In the genomic region with DNA sequence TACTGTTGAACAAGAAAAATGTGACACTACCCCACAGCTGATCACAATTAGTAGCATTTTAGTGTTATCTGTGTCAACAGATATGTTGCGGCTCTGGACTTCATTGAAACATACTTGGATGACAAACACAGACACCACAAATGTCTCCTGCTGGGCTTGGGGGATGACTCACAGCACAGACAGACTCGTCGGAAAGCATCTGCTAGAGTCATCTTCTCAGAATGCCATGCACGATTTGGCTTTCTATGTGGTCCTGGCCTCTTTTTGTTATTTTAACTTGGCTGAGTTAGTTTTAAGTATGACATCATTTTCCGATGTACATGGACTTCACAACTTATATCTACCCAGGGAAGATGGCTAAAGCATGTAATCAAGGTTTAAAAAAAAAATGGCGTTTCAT, we compare ENCODE assay signal across 15 mouse cellular contexts. TPM values are rescaled to one million over a fixed set of nuclear protein-coding genes. Genes with fewer than 3 reads are reported as not detected.
DNase-seq lines count a peak whose midpoint lies in the region; ATAC-seq and TF ChIP-seq lines count a peak whose summit lies in the region.
"Had no signal": no experiment of that assay in that cellular context is flagged by ENCODE, and none has a peak within 500 bp of the region (broad histone marks: within the 10 kb centered on the region; RNA-seq: fewer than 3 reads in every experiment).

No protein-coding gene starts in this region.

- no peak overlapping the region for H3K4me2 ChIP-seq in midbrain, postnatal 0 days (ENCODE audit: low read depth, low read length, poor library complexity, severe bottlenecking)
- H3K4me2 ChIP-seq: heart, embryonic 15.5 days; limb, embryonic 13.5 days; neural tube, embryonic 13.5 days had no signal

- peak; percentile 86 for ATAC-seq in frontal cortex, adult (ENCODE audit: low TSS enrichment)
- ATAC-seq in midbrain, postnatal 0 days (ENCODE audit: low FRiP score): no peak

- no peak overlapping the region for H3K9ac ChIP-seq in midbrain, postnatal 0 days (replicated peaks; ENCODE audit: low read length, poor library complexity, severe bottlenecking)
- H3K9ac ChIP-seq: heart, embryonic 15.5 days; limb, embryonic 13.5 days; liver, embryonic 14.5 days; neural tube, embryonic 13.5 days had no signal

- no peaks in the 10 kb centered on the region; the same call in 1 of the 2 replicates for H3K27me3 ChIP-seq in midbrain, postnatal 0 days (ENCODE audit: insufficient read depth, low read length)
- H3K27me3 ChIP-seq in midbrain, embryonic 10.5 days (ENCODE audit: low read depth, poor library complexity, severe bottlenecking): peaks cover 12% of the 10 kb centered on the region; the same call in 1 of the 2 replicates
- H3K27me3 ChIP-seq: heart, embryonic 15.5 days; limb, embryonic 13.5 days; neural tube, embryonic 13.5 days had no signal

- no peak overlapping the region for H3K27ac ChIP-seq in midbrain, postnatal 0 days (ENCODE audit: low read depth, low read length)
- no peak overlapping the region for H3K27ac ChIP-seq in midbrain, embryonic 10.5 days (replicated peaks)
- H3K27ac ChIP-seq: heart, embryonic 15.5 days; limb, embryonic 13.5 days; liver, embryonic 14.5 days; neural tube, embryonic 13.5 days had no signal

- no peaks in the 10 kb centered on the region for H3K9me3 ChIP-seq in midbrain, postnatal 0 days (ENCODE audit: low read length)
- no peaks in the 10 kb centered on the region for H3K9me3 ChIP-seq in midbrain, embryonic 10.5 days (replicated peaks)
- H3K9me3 ChIP-seq: heart, embryonic 15.5 days; limb, embryonic 13.5 days; megakaryocyte, embryonic 14.5 days; neural tube, embryonic 13.5 days had no signal

- 0 out of 2 replicates have a peak, but pooled peaks cover under 1% of the 10 kb centered on the region for H3K4me1 ChIP-seq in midbrain, postnatal 0 days (ENCODE audit: insufficient read depth, low read length)
- H3K4me1 ChIP-seq in midbrain, embryonic 10.5 days: peaks cover 12% of the 10 kb centered on the region

- TF ChIP-seq CTCF in midbrain, postnatal 0 days (IDR thresholded peaks at IDR 0.05): no peak

- H3K4me3 ChIP-seq in midbrain, postnatal 0 days (ENCODE audit: low read depth, low read length): no peak overlapping the region
- no peak overlapping the region for H3K4me3 ChIP-seq in midbrain, embryonic 10.5 days
- H3K4me3 ChIP-seq: heart, embryonic 15.5 days; limb, embryonic 13.5 days; megakaryocyte, embryonic 14.5 days; neural tube, embryonic 13.5 days had no signal

- 82% methylated on average over 6 of the region's 6 CpGs for WGBS in midbrain, postnatal 0 days
- 85% methylated on average over 6 of the region's 6 CpGs for WGBS in midbrain, embryonic 10.5 days

- DNase-seq in adrenal gland, adult (ENCODE audit: inconsistent age in 2 of 2, low spot score in 1 of 2): peak; percentile 51 to 70
- DNase-seq in adrenal gland, postnatal 4 days (ENCODE audit: low spot score in 2 of 2): no peak
- no peak for DNase-seq in frontal cortex, postnatal 14 days (ENCODE audit: low spot score in 2 of 2)
- peak; percentile 33 for DNase-seq in midbrain, postnatal 0 days (ENCODE audit: low spot score)
- no peak for DNase-seq in midbrain, embryonic 10.5 days (ENCODE audit: low spot score)
- DNase-seq in mesoderm, embryonic 11.5 days (ENCODE audit: low read depth, low spot score): peak; percentile 61
- no peak for DNase-seq in lung, postnatal 10 days
- DNase-seq: kidney, postnatal 25 days; right cerebral cortex, postnatal 4 days had no signal

- no peaks in the 10 kb centered on the region for H3K36me3 ChIP-seq in midbrain, postnatal 0 days (ENCODE audit: insufficient read depth, low read length)
- H3K36me3 ChIP-seq in midbrain, embryonic 10.5 days: no peaks in the 10 kb centered on the region
- H3K36me3 ChIP-seq: heart, embryonic 15.5 days; limb, embryonic 13.5 days; neural tube, embryonic 13.5 days had no signal

RNA-seq across cellular contexts. Expression of gene Plod2, which starts 4.3 kb away (rescaled TPM):
- 100 to 1,000 TPM; 149 to 167 TPM for total RNA-seq in adrenal gland, postnatal 4 days (2021)
- total RNA-seq in midbrain, postnatal 0 days (2014; rRNA removed): 13.4 and 15.2 TPM in 2 replicates
- 5.3 and 6.3 TPM in 2 replicates for polyA plus RNA-seq in midbrain, postnatal 0 days (2015; fragmentation: Nextera tagmentation; extraction: Ambion mirVana)
- 23.3 and 25.6 TPM in 2 replicates for polyA plus RNA-seq in midbrain, embryonic 10.5 days (2016; fragmentation: Nextera tagmentation; extraction: Ambion mirVana)

Comparison
In these comparisons a context has a peak if more than half of its experiments do, and no peak if none do; other contexts are left out.
1. DNase-seq: peak in adrenal gland, adult (2 of 2), midbrain, postnatal 0 days (single experiment) and mesoderm, embryonic 11.5 days (single experiment); none in adrenal gland, postnatal 4 days (0 of 2), frontal cortex, postnatal 14 days (0 of 2), midbrain, embryonic 10.5 days (single experiment) and lung, postnatal 10 days (single experiment).